Mouse (Mus musculus) kidney, postnatal 0 days (tissue): ENCODE data around the gene Dclk2. TPM values are rescaled to one million over a fixed set of nuclear protein-coding genes. Genes with fewer than 3 reads are reported as not detected.

Experiments
- ATAC-seq: fragments of 200-750 bp; cut with Nextera tagmentation; replicated peaks from 2 replicates; pipeline ENCODE4 v1.8.0; 2017; ENCODE audit warnings: low read depth, moderate number of reproducible peaks, moderate TSS enrichment, moderate library complexity; ENCODE audit not compliant: low FRiP score
- DNase-seq: peaks from one replicate; pipeline ENCODE4 v3.0.0-alpha.2; 2016; ENCODE audit warnings: low spot score
- H3K27ac ChIP-seq: fragments of 300-500 bp; sonication (generic); 2 replicates; pipeline ENCODE4 v1.5.1; 2014; ENCODE audit warnings: mild to moderate bottlenecking
- H3K27me3 ChIP-seq: fragments of 300-500 bp; sonication (generic); 2 replicates; pipeline ENCODE4 v1.6.1; 2014; ENCODE audit warnings: low read length, mixed read lengths; ENCODE audit not compliant: insufficient read depth
- H3K36me3 ChIP-seq: fragments of 300-500 bp; sonication (generic); 2 replicates; pipeline ENCODE4 v1.6.1; 2014; ENCODE audit warnings: low read length, mixed read lengths; ENCODE audit not compliant: insufficient read depth
- H3K4me1 ChIP-seq: fragments of 300-500 bp; sonication (generic); replicated peaks from 2 replicates; pipeline ENCODE4 v1.6.1; 2014; ENCODE audit warnings: antibody characterized with exemption, low read length, mixed read lengths; ENCODE audit not compliant: insufficient read depth
- H3K4me2 ChIP-seq: fragments of 300-500 bp; sonication (generic); 2 replicates; pipeline ENCODE4 v1.6.1; 2014; ENCODE audit warnings: mild to moderate bottlenecking, low read length, moderate library complexity, mixed read lengths
- H3K4me3 ChIP-seq: fragments of 300-500 bp; sonication (generic); replicated peaks from 2 replicates; pipeline ENCODE4 v1.5.1; 2014; ENCODE audit warnings: low read depth, low read length
- H3K9ac ChIP-seq: fragments of 300-500 bp; sonication (generic); 2 replicates; pipeline ENCODE4 v1.6.1; 2014; ENCODE audit warnings: low read depth, low read length
- H3K9me3 ChIP-seq: fragments of 300-500 bp; sonication (generic); replicated peaks from 2 replicates; pipeline ENCODE4 v1.6.1; 2016; ENCODE audit warnings: low read length, inconsistent platforms, mixed read lengths
- CTCF ChIP-seq: IDR thresholded peaks from 2 replicates; pipeline ENCODE4 v1.5.1; 2016; ENCODE audit warnings: antibody characterized with exemption, low read depth, mild to moderate bottlenecking, moderate library complexity
- WGBS: fragments of 180-500 bp; shearing (Covaris S2); extraction: QIAGEN DNeasy Blood & Tissue Kit; methylation state at CpG from one replicate; pipeline ENCODE4 v1.1.7; 2014; 5-methylcytosine and 5-hydroxymethylcytosine counted together
- polyA plus RNA-seq: library from polyadenylated mRNA; unstranded; fragments of >200 nt; fragmentation: Nextera tagmentation; extraction: Ambion mirVana; gene quantifications from 2 replicates; pipeline ENCODE4 v1.2.1, GENCODE M21; 2015

Gene Dclk2
- polyA plus RNA-seq, 1 experiment from 2014 or later = 2.3 TPM

DNA sequence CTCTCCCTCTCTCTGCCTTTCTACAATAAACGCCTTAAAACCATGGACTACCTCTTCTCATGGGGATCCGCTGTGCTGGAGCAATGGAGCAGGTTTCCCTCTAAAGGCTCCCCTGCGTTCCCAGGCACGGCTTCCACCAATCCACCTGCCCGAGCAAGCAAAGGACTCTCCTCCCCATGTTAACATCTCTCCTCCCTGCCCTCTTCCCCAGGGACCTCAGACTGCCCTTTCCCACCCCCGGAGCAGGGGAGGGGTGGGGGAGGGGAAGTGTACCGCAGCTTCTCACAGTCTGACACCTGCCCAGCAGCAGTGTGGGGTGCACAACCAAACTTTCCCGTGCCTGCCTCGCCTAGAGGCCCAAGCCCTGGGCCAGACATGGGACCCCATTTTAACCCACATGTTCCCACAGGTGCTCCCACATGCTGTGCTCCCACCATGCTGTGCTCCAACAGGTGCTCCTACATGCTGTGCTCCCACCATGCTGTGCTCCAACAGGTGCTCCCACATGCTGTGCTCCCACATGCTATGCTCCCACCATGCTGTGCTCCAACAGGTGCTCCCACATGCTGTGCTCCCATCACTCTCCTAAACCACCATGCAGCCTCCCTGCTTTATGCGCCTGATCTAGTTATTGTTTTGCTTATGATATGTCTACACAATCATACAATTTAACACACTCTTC, 57.2 kb downstream of the Dclk2 start:
- no peak overlapping the region for H3K27ac ChIP-seq
- 0 out of 2 replicates have a peak, but pooled peaks cover 7% of the 10 kb centered on the region for H3K4me1 ChIP-seq
- H3K36me3 ChIP-seq = no peaks in the 10 kb centered on the region
- no peak for DNase-seq
- H3K9ac ChIP-seq = no peak overlapping the region
- peak; percentile 33; the same call in 1 of the 2 replicates for ATAC-seq
- no peak for TF ChIP-seq CTCF
- no peak overlapping the region for H3K4me2 ChIP-seq
- WGBS = 23% methylated on average over 10 of the region's 10 CpGs
- no peak overlapping the region for H3K4me3 ChIP-seq
- H3K9me3 ChIP-seq = no peaks in the 10 kb centered on the region
- no peaks in the 10 kb centered on the region for H3K27me3 ChIP-seq

DNA sequence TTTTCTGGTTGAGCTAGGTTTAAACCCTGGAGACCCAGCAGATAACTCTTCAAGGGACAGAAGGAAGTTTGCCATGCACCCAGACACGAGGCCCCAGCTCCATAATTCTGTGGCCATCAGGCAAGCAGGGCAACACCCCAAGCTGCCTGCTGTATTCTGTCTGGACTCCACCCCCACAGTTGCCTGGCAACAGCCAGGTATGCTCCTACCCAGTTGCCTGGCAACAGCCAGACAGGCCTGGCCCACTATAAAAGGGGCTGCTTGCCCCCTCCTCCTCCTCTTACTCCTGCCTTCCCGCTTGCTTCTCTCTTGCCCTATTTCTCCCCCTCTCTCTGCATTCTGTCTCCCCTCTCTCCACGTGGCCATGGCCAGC, 57.7 kb downstream of the Dclk2 start:
- Histone ChIP-seq H3K4me3 (no peak overlapping the region), H3K9me3 (no peaks in the 10 kb centered on the region), H3K27me3 (no peaks in the 10 kb centered on the region), H3K4me1 (0 out of 2 replicates have a peak, but pooled peaks cover 7% of the 10 kb centered on the region), H3K4me2 (no peak overlapping the region), H3K27ac (no peak overlapping the region), H3K36me3 (no peaks in the 10 kb centered on the region), H3K9ac (no peak overlapping the region)
- 14% methylated on average over 3 of the region's 3 CpGs for WGBS
- DNase-seq = no peak
- TF ChIP-seq CTCF = no peak
- peak; percentile 66; the same call in 1 of the 2 replicates for ATAC-seq

DNA sequence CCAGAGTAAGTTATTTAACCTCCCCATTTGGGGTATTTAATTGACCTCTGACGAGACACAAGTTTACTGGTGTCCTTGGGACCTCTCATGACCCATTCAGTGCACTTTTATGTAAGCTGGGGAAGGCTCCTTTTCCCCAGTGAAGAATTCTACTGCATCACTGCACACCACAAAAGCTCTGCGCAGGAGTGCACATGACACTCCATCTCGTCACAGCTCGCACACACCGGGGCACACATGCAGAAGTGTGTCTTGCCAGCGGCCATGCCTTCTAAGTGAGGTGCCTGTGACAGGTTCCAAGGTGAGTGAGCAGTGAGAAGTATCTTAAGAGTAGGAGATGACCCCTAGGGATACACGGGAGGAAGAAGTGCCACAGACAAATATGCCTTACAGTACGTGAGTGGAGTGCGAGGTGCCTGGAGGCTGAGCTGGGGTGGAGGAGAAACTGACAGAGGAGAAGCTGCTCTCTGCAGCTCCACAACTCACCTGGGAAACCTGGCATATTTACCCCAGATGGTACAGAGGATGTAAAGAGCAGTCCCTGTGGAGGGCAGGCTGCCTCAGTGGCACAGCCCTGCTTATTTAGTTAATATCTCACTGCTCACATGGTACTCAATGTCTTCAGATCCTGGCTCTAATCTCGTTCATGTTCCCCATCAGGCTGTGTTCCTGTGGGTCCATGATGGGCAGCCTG, 58.3 kb downstream of the Dclk2 start:
- no peak overlapping the region for H3K4me3 ChIP-seq
- no peaks in the 10 kb centered on the region for H3K27me3 ChIP-seq
- no peak overlapping the region for H3K4me2 ChIP-seq
- H3K9ac ChIP-seq = no peak overlapping the region
- TF ChIP-seq CTCF = no peak
- WGBS = 41% methylated on average over 10 of the region's 10 CpGs
- H3K9me3 ChIP-seq = no peaks in the 10 kb centered on the region
- no peak for ATAC-seq
- DNase-seq = no peak
- no peaks in the 10 kb centered on the region for H3K36me3 ChIP-seq
- H3K4me1 ChIP-seq = 0 out of 2 replicates have a peak, but pooled peaks cover 7% of the 10 kb centered on the region
- no peak overlapping the region for H3K27ac ChIP-seq

DNA sequence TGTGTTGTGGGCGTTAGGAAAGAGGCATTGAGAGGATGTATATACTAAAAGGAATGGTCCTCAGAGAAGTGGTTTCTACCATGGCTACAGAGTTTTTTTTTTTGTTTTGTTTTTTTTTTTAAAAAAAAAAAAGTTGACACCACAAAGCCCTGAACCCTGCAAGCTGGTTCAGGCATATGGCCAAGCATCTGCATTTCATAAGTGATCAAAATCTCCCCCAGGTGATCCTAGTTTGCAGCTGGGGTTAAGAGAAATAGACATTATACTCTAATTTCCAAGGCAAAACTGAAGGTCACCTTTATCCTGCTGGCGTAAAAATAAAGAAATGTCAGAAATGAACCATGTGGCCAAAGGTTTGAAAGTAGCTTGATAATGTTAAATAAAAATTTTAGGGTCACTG, 60.9 kb downstream of the Dclk2 start:
- Histone ChIP-seq H3K4me3 (no peak overlapping the region), H3K9ac (no peak overlapping the region), H3K4me2 (no peak overlapping the region), H3K36me3 (no peaks in the 10 kb centered on the region), H3K9me3 (no peaks in the 10 kb centered on the region), H3K27me3 (no peaks in the 10 kb centered on the region), H3K27ac (no peak overlapping the region), H3K4me1 (0 out of 2 replicates have a peak, but pooled peaks cover 7% of the 10 kb centered on the region)
- DNase-seq (no peak), ATAC-seq (no peak)
- WGBS = 90% methylated on average over 2 of the region's 2 CpGs
- TF ChIP-seq CTCF = no peak

DNA sequence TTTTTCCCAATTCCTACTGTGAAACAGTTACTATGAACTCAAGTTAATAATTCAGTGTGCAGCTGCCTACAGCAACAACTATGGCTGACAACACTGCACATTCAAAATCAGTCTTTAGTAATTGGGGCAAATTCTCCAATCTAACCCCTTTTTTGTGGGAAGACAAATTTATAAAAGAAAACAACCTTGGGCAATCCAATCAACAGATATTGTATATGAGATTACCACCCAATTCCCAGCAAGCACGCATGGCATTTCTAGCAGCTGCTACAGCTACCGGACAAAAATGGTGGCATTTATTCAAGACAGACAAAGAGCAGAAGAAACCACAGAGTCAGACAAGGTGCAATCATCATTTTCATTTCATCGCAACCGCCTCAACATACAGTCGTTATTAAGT, 62.0 kb downstream of the Dclk2 start:
- 95% methylated on average over 5 of the region's 5 CpGs for WGBS

DNA sequence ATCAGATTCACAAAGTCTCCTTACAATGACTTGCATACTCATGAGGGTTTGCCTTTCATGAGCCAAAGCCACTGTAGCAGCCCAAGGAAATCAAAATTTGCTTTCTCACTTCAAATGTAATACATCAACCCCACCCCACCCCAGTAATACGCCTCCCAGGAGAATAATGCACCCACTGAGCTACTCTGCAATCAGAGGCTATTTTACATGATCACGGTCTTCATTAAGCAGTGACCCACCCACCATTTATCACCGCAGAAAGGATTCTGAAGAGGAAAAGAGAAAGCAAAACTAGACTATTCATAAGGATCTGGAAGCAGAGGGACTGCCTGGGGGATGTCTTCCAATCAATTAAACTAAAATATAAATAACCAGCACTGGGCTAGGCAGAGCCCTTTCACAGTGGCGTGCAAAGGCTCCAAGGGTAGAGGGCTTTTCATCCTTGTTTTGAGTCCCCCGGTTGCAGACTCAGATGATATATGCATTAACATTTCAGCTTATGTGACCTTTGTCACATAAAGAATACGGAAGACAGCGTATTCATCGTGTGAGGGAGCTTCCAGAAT, 62.7 kb downstream of the Dclk2 start:
- Histone ChIP-seq H3K9me3 (no peaks in the 10 kb centered on the region), H3K4me1 (0 out of 2 replicates have a peak, but pooled peaks cover 7% of the 10 kb centered on the region), H3K36me3 (no peaks in the 10 kb centered on the region), H3K27ac (no peak overlapping the region), H3K9ac (no peak overlapping the region), H3K4me2 (no peak overlapping the region), H3K4me3 (no peak overlapping the region), H3K27me3 (no peaks in the 10 kb centered on the region)
- no peak for ATAC-seq
- DNase-seq = no peak
- no peak for TF ChIP-seq CTCF
- 75% methylated on average over 8 of the region's 8 CpGs for WGBS

More for the DNA sequence above, 62.0 kb downstream of the Dclk2 start:
- no peak overlapping the region for H3K4me2 ChIP-seq
- no peak overlapping the region for H3K4me3 ChIP-seq
- no peak overlapping the region for H3K9ac ChIP-seq
- no peaks in the 10 kb centered on the region for H3K36me3 ChIP-seq
- H3K9me3 ChIP-seq = no peaks in the 10 kb centered on the region
- ATAC-seq (no peak), DNase-seq (no peak)
- 0 out of 2 replicates have a peak, but pooled peaks cover 7% of the 10 kb centered on the region for H3K4me1 ChIP-seq
- H3K27ac ChIP-seq = no peak overlapping the region
- no peak for TF ChIP-seq CTCF
- no peaks in the 10 kb centered on the region for H3K27me3 ChIP-seq
